Mouse (Mus musculus) embryonic facial prominence, embryonic 11.5 days (tissue): Measurements from ENCODE around the gene Cldn18. TPM values are rescaled to one million over a fixed set of nuclear protein-coding genes. Genes with fewer than 3 reads are reported as not detected.

Experiments
- ATAC-seq: fragments of 200-750 bp; cut with Nextera tagmentation; replicated peaks from 2 replicates; pipeline ENCODE4 v1.8.0; 2017; ENCODE audit warnings: low read depth; ENCODE audit not compliant: insufficient number of reproducible peaks, low FRiP score, low TSS enrichment
- DNase-seq: peaks from one replicate; pipeline ENCODE4 v3.0.0-alpha.2; 2015; ENCODE audit warnings: low spot score
- H3K27ac ChIP-seq: fragments of 300-500 bp; sonication (generic); replicated peaks from 2 replicates; pipeline ENCODE4 v1.5.1; 2014; ENCODE audit warnings: mild to moderate bottlenecking, low read depth, low read length, control low read depth
- H3K27me3 ChIP-seq: fragments of 300-500 bp; sonication (generic); 2 replicates; pipeline ENCODE4 v1.6.1; 2014; ENCODE audit warnings: mild to moderate bottlenecking, low read length, moderate library complexity, mixed read lengths; ENCODE audit not compliant: control insufficient read depth, insufficient read depth
- H3K36me3 ChIP-seq: fragments of 300-500 bp; sonication (generic); replicated peaks from 2 replicates; pipeline ENCODE4 v1.6.1; 2014; ENCODE audit warnings: low read depth, mild to moderate bottlenecking, low read length, moderate library complexity, mixed read lengths; ENCODE audit not compliant: control insufficient read depth, insufficient read depth
- H3K4me1 ChIP-seq: fragments of 300-500 bp; sonication (generic); 2 replicates; pipeline ENCODE4 v1.6.1; 2014; ENCODE audit warnings: low read length, mixed read lengths; ENCODE audit not compliant: control insufficient read depth, insufficient read depth
- H3K4me2 ChIP-seq: fragments of 300-500 bp; sonication (generic); 2 replicates; pipeline ENCODE4 v1.6.1; 2014; ENCODE audit warnings: low read depth, mild to moderate bottlenecking, control low read depth, low read length, moderate library complexity
- H3K4me3 ChIP-seq: fragments of 300-500 bp; sonication (generic); 2 replicates; pipeline ENCODE4 v1.5.1; 2014; ENCODE audit warnings: low read depth, low read length, control low read depth
- H3K9ac ChIP-seq: fragments of 300-500 bp; sonication (generic); replicated peaks from 2 replicates; pipeline ENCODE4 v1.6.1; 2014; ENCODE audit warnings: mild to moderate bottlenecking, control low read depth, low read length
- H3K9me3 ChIP-seq: fragments of 300-500 bp; sonication (generic); replicated peaks from 2 replicates; pipeline ENCODE4 v1.6.1; 2016; ENCODE audit warnings: mild to moderate bottlenecking, low read length, inconsistent platforms, mixed read lengths; ENCODE audit not compliant: control insufficient read depth
- WGBS: fragments of 180-500 bp; shearing (Covaris S2); extraction: QIAGEN DNeasy Blood & Tissue Kit; methylation state at CpG from one replicate; pipeline ENCODE4 v1.1.7; 2014; 5-methylcytosine and 5-hydroxymethylcytosine counted together
- polyA plus RNA-seq: library from polyadenylated mRNA; unstranded; fragments of >200 nt; fragmentation: Nextera tagmentation; extraction: Ambion mirVana; gene quantifications from 2 replicates; pipeline ENCODE4 v1.2.1, GENCODE M21; 2014

Cldn18 gene
- polyA plus RNA-seq, 1 experiment from 2014 or later, result not detected

GRCm38 (mm10) chr9:99645416-99645815 lies 71.7 kb downstream of the Cldn18 start:
- no peak overlapping the region for H3K4me3 ChIP-seq
- H3K36me3 ChIP-seq, result peaks cover 6% of the 10 kb centered on the region
- 89% methylated on average over 6 of the region's 6 CpGs for WGBS
- no peak overlapping the region for H3K9ac ChIP-seq
- no peak overlapping the region for H3K27ac ChIP-seq
- no peak for ATAC-seq
- no peaks in the 10 kb centered on the region for H3K9me3 ChIP-seq
- DNase-seq, result no peak
- H3K4me1 ChIP-seq, result no peaks in the 10 kb centered on the region
- H3K27me3 ChIP-seq, result no peaks in the 10 kb centered on the region
- H3K4me2 ChIP-seq, result no peak overlapping the region

DNA sequence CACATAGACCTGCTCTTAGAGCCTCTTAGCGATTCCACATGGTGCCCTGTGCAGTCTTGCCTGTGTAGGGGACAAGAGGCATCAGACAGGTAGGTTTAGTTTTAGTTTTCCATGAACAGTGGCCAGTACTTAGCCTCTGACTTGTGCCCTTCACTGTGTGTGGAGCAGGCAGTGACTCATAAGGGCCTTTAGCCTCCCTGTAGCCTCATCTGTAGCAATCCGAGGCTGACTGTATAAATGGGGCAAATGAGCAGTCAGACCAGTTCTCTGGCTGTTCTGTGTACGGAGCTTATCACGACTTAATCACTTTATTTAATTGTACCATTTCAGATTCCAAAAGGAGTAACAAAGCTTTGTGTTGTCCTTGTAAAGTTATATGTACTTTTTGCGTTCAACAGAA lies 77.1 kb downstream of the Cldn18 start:
- no peaks in the 10 kb centered on the region for H3K4me1 ChIP-seq
- no peak overlapping the region for H3K4me2 ChIP-seq
- H3K27me3 ChIP-seq, result no peaks in the 10 kb centered on the region
- H3K36me3 ChIP-seq, result peaks cover 15% of the 10 kb centered on the region
- DNase-seq (no peak), ATAC-seq (no peak)
- H3K27ac ChIP-seq, result no peak overlapping the region
- no peaks in the 10 kb centered on the region for H3K9me3 ChIP-seq
- H3K4me3 ChIP-seq, result no peak overlapping the region
- 91% methylated on average over 5 of the region's 5 CpGs for WGBS
- H3K9ac ChIP-seq, result no peak overlapping the region

Other genes starting within 250 kb of the Cldn18 start
- 27.2 and 29.2 TPM in 2 replicates for gene Armc8, start 148.4 kb downstream of the Cldn18 start, polyA plus RNA-seq
- 32.7 and 34.8 TPM in 2 replicates for gene Dbr1, start 141.5 kb downstream of the Cldn18 start, polyA plus RNA-seq
- not detected in 2 replicates for gene A4gnt, start 104.8 kb downstream of the Cldn18 start, polyA plus RNA-seq
- 12.0 and 14.8 TPM in 2 replicates for gene Dzip1l, start 87.8 kb downstream of the Cldn18 start, polyA plus RNA-seq
- 2.1 and 3.8 TPM in 2 replicates for gene Sox14, start 158.9 kb upstream of the Cldn18 start, polyA plus RNA-seq